Mouse (Mus musculus) v-Abl transformed pro-B cells (cell line): ENCODE results near the gene Trim29.

ENCODE experiments used
- in situ Hi-C, 2 experiments: fragments of 400-800 bp; cut with MboI; formaldehyde crosslinking; loops; one replicate each; pipeline ENCODE4 v1.15.1; 2025; ENCODE audit not compliant: unreplicated experiment in 2 of 2

Trim29 gene

DNA sequence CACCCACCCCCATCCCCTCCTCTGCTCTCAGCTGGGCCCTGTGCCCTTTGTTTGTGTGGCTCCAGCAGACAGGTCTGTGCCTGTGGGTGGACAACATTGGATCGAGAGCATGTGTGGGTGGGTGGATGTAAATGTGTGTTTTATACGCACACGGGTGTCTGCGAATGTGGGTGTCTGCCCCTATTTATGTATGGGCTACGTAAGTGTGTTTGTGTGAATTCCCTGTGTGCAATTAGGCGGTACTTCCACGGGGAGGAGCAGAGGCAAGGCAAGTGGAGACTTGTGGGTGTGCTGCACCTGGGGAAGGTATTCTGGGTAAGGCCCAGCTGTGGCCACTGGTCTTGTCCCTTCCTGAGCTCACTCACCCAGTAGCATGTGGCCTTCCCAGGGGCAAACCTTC, 1.5 kb downstream of the Trim29 start:
- in situ Hi-C loops = no loop called here

DNA sequence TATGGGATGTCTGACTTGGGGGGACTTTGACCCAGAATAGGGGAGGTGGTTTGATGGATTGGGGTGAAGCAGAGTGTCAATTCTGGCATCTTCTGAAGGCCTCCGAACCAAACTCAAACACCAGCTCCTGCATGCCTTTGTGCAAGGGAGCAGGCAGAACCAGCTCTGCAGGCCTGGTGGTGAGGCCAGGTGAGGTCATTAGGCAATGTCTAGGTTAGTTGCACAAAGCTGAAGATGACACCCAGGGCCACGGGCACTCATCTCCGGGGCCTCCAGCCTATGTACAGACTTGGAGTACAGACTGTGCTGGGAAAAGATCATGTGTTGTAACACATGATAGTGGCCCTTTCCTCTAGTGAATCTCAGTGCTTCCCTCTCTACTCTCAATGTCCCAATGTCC, 3.2 kb downstream of the Trim29 start:
- in situ Hi-C loops = no loop called here

- in situ Hi-C loops = no loop called here
Measured at GRCm38 (mm10) chr9:43315320-43315950, 4.8 kb downstream of the Trim29 start.

DNA sequence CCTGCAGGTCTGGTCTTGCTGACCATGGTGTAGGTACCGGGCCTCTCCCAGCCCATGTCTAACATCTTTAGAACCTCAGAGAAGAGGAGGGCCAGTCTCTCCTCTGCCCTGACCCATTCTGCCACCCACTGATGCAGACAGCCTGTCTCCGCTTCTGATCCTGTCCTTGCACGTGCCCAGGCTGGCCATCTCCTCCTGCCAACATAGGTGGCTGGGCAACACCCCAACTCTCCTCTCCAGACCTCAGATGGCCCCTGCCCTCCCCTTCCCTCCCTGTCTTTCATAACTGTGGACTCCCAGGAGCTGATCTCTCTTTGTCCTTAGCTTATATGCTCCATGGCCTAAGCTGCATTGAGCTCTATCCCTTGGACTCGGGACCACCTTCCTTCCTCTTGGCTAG, 5.8 kb downstream of the Trim29 start:
- in situ Hi-C loops = no loop called here

- in situ Hi-C loops = no loop called here
Measured at GRCm38 (mm10) chr9:43318661-43319060, 8.0 kb downstream of the Trim29 start.

GRCm38 (mm10) chr9:43321951-43322350, 11.3 kb downstream of the Trim29 start:
- in situ Hi-C loops = no loop called here

DNA sequence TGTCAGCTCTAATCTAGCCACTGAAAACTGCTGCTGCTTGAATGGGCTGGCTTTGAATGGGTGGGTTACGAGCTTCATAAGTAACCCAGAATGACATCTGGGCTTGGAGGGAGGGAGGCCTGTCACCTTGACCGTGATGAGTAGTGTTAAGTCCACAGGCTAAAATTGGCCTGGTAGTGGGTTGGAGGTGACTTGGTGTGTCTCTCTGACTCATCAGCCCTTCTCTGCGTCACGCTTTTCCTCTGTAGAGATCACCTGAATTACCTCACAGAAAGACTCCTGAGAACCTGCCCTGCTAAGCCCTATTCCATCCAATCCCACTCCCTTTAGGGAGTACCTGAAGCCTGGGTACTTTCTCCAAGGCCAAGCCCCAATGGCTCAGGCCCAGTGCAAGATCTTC, 12.0 kb downstream of the Trim29 start:
- in situ Hi-C loops = no loop called here

DNA sequence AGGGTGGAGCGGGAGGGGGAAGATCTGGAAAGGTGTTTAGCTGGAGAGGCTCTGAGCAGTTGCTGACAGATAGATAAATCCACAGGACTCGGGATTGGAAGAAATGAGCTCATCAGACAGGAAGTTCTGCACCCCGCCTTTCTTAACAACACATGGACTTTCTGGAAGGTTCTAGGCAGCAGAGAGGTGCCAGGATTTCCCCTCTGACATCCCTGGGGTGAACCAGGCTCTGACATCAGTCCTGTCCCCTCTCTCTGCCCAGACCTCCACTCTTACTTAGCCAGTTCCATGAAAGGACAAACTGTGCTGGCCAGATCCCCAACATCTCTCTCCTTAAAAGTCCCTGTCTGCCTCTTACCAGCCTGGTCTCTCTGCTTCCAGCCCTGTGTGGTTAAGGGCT, 14.8 kb downstream of the Trim29 start:
- in situ Hi-C loops = loop anchor here (25.0 kb wide), 1 partner anchor 762 kb away; no protein-coding TSS in a partner anchor

GRCm38 (mm10) chr9:43326015-43326631, 15.5 kb downstream of the Trim29 start:
- in situ Hi-C loops = loop anchor here (25.0 kb wide), 1 partner anchor 761 kb away; no protein-coding TSS in a partner anchor

- in situ Hi-C loops = loop anchor here (25.0 kb wide), 1 partner anchor 760 kb away; no protein-coding TSS in a partner anchor
Measured at GRCm38 (mm10) chr9:43327182-43328129, 16.8 kb downstream of the Trim29 start.

DNA sequence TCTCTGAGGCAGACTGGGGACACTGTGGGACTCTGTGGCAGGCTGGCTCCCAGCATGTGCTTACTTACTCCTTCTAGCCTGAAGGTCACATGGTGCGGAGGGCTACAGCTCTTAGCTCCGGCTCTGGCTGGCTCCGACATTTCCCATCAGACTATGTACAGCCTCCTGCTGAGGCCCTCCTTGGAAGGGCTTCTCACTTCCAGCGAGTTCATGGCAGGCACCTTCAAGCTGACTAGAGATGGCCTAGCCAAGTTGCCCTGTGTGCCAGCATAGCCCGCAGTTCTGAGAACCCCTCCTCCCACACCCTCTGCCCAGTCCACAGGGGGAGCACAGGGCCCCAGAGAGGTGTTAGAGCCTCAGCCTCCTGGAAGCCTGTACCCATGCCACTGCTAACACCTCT, 19.8 kb downstream of the Trim29 start:
- in situ Hi-C loops = loop anchor here (25.0 kb wide), 1 partner anchor 757 kb away; no protein-coding TSS in a partner anchor

DNA sequence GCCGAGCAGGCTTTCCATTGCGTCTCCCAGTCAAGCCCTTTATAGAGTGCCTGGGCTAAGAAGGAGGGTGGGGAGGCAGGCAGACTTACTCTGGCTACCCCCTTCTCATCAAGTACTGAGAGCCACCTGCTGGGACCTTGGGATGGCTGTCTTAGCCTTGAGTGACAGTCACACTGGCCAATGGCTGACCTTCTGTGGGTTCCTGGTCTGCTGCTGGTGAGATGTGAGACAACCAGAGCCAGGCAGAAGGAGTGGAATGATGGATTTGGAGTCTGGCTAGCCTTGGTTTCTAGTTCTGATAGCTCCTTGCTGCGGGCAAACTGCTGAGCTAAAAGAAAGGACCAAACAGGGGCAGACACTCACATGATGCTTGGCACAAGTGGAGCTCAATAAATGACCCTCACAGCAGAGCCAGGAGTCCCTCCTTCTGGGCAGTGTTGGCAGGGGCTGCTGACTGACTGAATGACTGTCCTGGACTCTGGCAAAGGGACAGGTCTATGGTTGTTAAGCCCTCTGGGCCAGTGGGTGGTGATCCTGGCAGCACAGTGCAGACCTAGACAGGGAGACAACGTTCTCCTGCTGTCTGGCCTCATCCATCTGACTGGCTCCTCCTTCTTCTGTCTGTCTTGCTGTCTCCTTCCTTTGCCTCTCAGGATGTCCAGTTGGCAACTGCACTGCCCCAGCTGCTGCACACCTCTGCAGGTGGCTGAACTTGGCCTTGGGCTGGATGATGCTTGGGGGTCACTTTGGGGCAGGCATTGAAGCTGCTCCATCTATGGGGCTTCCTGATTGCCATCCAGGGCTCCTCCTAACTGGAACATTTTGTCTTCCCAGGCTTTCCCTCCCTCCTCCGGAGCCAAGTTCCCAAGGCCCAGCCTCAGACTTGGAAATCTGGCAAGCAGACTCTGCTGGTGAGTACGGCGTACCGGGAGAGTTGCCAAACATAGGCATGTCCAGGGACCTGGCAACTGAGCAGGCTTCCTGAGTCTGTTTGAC, 21.1 kb downstream of the Trim29 start:
- in situ Hi-C loops = loop anchor here (25.0 kb wide), 1 partner anchor 756 kb away; no protein-coding TSS in a partner anchor

DNA sequence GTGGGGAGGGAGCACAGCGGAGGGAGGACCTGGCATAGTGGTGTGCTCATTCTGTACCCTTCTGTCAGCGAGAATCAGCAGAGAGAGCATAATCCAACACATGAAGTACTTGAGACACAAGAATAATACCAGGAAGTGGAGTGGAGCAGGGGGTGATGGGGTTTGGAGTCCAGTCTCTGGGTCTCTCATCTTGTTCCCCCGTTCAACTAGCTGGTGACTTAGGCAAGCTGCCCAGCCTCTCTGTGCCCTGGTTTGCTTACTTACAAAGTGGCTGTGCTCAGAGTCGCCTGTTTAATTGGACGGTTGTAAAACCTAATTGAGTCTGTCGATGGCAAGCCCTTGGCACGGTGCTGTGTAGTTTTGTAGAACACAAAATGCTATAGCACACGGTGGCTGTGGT, 23.8 kb downstream of the Trim29 start:
- in situ Hi-C loops = loop anchor here (25.0 kb wide), 1 partner anchor 753 kb away; no protein-coding TSS in a partner anchor

DNA sequence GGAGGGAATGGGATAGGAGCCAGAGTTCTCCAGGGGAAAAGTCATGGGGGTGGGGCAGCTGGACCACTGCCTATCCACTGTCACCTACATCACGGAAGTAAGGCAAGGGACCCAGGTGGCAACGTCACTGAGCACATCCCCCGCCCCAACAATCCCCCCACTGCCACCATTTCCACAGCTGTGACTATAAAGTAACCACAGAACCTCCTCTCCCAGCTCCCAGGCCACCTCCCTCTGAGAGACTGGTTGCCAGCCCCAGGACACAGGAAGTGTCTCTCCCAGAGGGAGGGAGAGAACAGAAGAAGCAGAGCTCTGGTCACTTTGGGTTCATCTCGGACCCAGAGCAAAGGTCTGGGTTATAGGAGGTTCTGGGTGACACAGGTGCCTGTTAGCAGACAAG, 27.0 kb downstream of the Trim29 start:
- in situ Hi-C loops = loop anchor here (5.0 to 25.0 kb wide), 2 partner anchors 635 to 750 kb away; no protein-coding TSS in a partner anchor

DNA sequence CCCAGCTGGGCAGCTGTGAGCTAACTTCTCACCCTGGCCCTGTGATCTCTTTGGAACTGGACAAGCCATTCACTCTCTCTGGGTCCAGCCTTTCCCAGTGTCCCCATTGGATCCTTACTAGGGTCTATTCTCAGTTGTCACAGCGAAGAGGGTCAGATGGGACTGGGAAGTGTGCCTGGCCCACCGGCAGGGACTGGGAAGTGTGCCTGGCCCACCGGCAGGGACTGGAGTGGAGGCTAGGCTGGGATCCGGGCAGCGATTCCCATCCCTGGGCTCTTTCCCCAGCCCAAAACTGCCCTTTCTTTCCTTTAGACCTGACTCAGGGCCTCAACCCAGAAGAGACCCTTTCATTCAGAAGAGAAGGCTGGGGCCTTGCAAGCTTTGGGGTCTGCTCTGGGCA, 27.4 kb downstream of the Trim29 start:
- in situ Hi-C loops = loop anchor here (5.0 to 25.0 kb wide), 2 partner anchors 634 to 749 kb away; no protein-coding TSS in a partner anchor

- in situ Hi-C loops = loop anchor here (5.0 to 25.0 kb wide), 2 partner anchors 633 to 748 kb away; no protein-coding TSS in a partner anchor
Measured at GRCm38 (mm10) chr9:43339614-43340020, 29.0 kb downstream of the Trim29 start.

DNA sequence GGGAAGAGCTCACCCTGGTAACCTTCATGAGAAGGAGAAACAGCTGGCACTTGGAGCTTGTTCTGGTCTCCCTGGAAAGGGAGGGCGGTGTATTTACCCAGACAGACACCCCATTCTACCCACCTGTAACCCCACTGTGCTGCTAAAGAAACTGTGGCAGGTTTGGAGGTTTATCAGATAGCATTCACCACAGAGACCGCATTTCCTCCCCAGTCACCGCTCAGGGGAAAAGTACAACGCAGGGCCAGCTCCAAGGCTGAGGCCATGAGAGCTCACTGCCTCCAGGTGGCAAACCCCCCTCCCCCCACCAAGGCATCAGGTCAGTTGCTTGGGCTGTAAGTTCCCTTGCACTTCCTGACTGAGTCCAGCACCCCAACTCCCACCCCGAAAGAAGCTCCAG, 39.4 kb downstream of the Trim29 start:
- in situ Hi-C loops = no loop called here

GRCm38 (mm10) chr9:43351015-43351414, 40.4 kb downstream of the Trim29 start:
- in situ Hi-C loops = no loop called here

DNA sequence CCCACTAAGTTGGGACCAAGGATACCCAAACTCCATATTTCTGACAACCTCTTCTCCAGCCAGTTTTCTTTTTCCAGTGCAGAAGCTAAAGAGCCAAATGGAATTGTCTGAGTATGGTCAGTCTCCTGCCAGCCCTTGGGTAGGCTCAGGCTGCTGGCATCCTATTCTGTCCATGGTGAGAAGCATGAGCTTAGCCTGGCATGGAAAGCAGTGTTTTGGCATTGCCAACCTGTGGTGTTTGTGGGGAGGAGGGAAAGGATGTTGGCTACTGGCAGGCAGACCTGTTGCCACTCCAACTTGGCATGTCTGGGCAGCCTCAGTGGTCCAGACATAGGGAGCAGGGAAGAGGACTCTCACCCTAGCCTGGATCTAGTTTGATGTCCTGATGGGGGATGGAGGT, 46.4 kb downstream of the Trim29 start:
- in situ Hi-C loops = no loop called here
